Mouse (Mus musculus) spleen, adult 2 months (tissue): ENCODE results near the gene Pam.

Experiments
- CTCF ChIP-seq: fragments of 200-500 bp; IDR thresholded peaks from 2 replicates; pipeline ENCODE4 v1.5.1; 2011; ENCODE audit warnings: mild to moderate bottlenecking, inconsistent platforms; ENCODE audit not compliant: insufficient read depth, insufficient read length, insufficient replicate concordance; ENCODE audit errors: extremely low read depth
- POLR2A ChIP-seq: fragments of 200-500 bp; IDR thresholded peaks from 2 replicates; pipeline ENCODE4 v1.6.1; 2011; ENCODE audit warnings: low read depth, low read length, inconsistent platforms

DNA sequence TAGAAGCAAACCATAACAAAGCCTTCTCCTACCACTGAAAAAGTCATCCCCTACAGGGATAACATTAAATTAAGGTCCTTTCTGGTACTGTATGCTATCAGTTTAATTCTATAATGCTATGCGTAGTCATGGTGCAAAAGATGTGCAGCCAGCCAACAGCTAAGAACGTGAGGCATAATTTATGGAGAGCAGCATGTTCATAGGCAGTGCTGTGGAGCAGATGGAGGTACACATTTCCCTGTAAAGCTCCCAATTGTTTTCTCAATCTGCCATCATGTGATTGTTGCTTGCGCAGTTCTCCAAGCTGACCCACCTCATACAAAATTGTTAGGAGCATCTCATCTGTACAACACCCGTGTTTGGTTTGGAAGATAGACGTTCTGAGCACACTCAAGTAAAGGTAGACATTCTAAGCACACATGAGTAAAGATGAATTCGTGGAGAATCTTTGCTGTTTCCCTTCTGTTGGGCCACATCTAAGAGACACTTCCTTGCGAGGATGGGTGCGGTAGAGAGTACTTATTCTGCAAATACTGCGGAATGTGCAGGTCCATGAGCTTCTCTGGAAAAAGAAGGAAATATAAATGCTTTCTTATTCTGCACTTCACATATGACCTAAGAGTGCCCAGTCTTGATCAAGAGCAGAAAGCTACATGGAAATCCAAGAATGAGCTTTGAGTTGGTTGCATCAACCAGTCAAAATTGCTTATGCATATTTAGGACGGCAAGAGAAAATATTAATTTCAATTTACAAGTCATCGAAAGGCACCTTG lies 2.7 kb upstream of the Pam start:
- TF ChIP-seq CTCF: no peak
- no peak for TF ChIP-seq POLR2A
